Mouse (Mus musculus) gonadal fat pad, adult 2 months (tissue): ENCODE measurements around the gene Col8a1. TPM values are rescaled to one million over a fixed set of nuclear protein-coding genes. Genes with fewer than 3 reads are reported as not detected.

Source experiments
- DNase-seq: peaks from one replicate; pipeline ENCODE4 v3.0.0-alpha.2; 2012; ENCODE audit warnings: low read depth
- polyA plus RNA-seq: library from polyadenylated mRNA; depleted of rRNA; stranded (reverse); fragments of >200 nt; gene quantifications from 2 replicates; pipeline ENCODE4 v1.2.3, GENCODE M21; 2012; rRNA removed

Col8a1 gene
- polyA plus RNA-seq = 3.3 and 3.7 TPM in 2 replicates

- no peak for DNase-seq
These were observed at the start of gene Col8a1 for GRCm38 (mm10) chr16:57754526-57755125. Gene Col8a1 (minus strand): TSS chr16:57754737.

- DNase-seq = no peak
These were observed 47.3 kb upstream of the Col8a1 start for GRCm38 (mm10) chr16:57801886-57802285.

- no peak for DNase-seq
These were observed 41.8 kb upstream of the Col8a1 start for GRCm38 (mm10) chr16:57796321-57796720.

- no peak for DNase-seq
These were observed 24.5 kb upstream of the Col8a1 start for GRCm38 (mm10) chr16:57779011-57779410.

- DNase-seq = no peak
These were observed 11.1 kb upstream of the Col8a1 start for GRCm38 (mm10) chr16:57765615-57766014.

GRCm38 (mm10) chr16:57759862-57760261 lies 5.3 kb upstream of the Col8a1 start:
- no peak for DNase-seq

GRCm38 (mm10) chr16:57755708-57756107 lies 1.2 kb upstream of the Col8a1 start:
- no peak for DNase-seq

GRCm38 (mm10) chr16:57755241-57755640 lies 704 bp upstream of the Col8a1 start:
- no peak for DNase-seq

GRCm38 (mm10) chr16:57753539-57754280 lies 827 bp downstream of the Col8a1 start:
- no peak for DNase-seq

- DNase-seq = no peak
These were observed 4.0 kb downstream of the Col8a1 start for GRCm38 (mm10) chr16:57750549-57750948.

GRCm38 (mm10) chr16:57748093-57748492 lies 6.4 kb downstream of the Col8a1 start:
- no peak for DNase-seq

GRCm38 (mm10) chr16:57747357-57748056 lies 7.0 kb downstream of the Col8a1 start:
- DNase-seq = no peak

- DNase-seq = no peak
These were observed 14.4 kb downstream of the Col8a1 start for GRCm38 (mm10) chr16:57740169-57740568.

GRCm38 (mm10) chr16:57734942-57735341 lies 19.6 kb downstream of the Col8a1 start:
- DNase-seq = no peak

- no peak for DNase-seq
These were observed 21.0 kb downstream of the Col8a1 start for GRCm38 (mm10) chr16:57733545-57733944.

GRCm38 (mm10) chr16:57733139-57733538 lies 21.4 kb downstream of the Col8a1 start:
- no peak for DNase-seq

GRCm38 (mm10) chr16:57724978-57725377 lies 29.6 kb downstream of the Col8a1 start:
- DNase-seq = no peak

- no peak for DNase-seq
These were observed 35.6 kb downstream of the Col8a1 start for GRCm38 (mm10) chr16:57718982-57719381.

- DNase-seq = no peak
These were observed 55.8 kb downstream of the Col8a1 start for GRCm38 (mm10) chr16:57698733-57699132.

- DNase-seq = no peak
These were observed 59.8 kb downstream of the Col8a1 start for GRCm38 (mm10) chr16:57694694-57695093.

- DNase-seq = no peak
These were observed 60.5 kb downstream of the Col8a1 start for GRCm38 (mm10) chr16:57693906-57694522.

- no peak for DNase-seq
These were observed 68.6 kb downstream of the Col8a1 start for GRCm38 (mm10) chr16:57685790-57686399.
